Mouse (Mus musculus): Measurements from ENCODE around the gene Zfyve19.

Gene Zfyve19

GRCm38 (mm10) chr2:119208344-119209175 is at the start of gene Zfyve19, which contains the start of gene Dnajc17:
Gene Zfyve19, plus strand, starts transcription at chr2:119208617.
Gene Dnajc17, minus strand, starts transcription at chr2:119208795.
- in situ Hi-C loops (cut with MboI, MseI) = loop anchor here (10.0 kb wide), 1 partner anchor 1214 kb away; no protein-coding TSS in a partner anchor

GRCm38 (mm10) chr2:119161247-119161646 is 47.2 kb upstream of the Zfyve19 start:
- in situ Hi-C loops (cut with MboI, MseI) = no loop called here

- in situ Hi-C loops (cut with MboI, MseI) = no loop called here
Measured at GRCm38 (mm10) chr2:119163135-119163534, 45.3 kb upstream of the Zfyve19 start.

- in situ Hi-C loops (cut with MboI, MseI) = no loop called here
Measured at GRCm38 (mm10) chr2:119163999-119164398, 44.4 kb upstream of the Zfyve19 start.

- in situ Hi-C loops (cut with MboI, MseI) = no loop called here
Measured at GRCm38 (mm10) chr2:119165401-119165800, 43.0 kb upstream of the Zfyve19 start.

GRCm38 (mm10) chr2:119166901-119167865 is 41.2 kb upstream of the Zfyve19 start, which contains the start of gene Gchfr:
Gene Gchfr, plus strand, starts transcription at chr2:119167773.
- in situ Hi-C loops (cut with MboI, MseI) = no loop called here

- in situ Hi-C loops (cut with MboI, MseI) = no loop called here
Measured at GRCm38 (mm10) chr2:119167866-119168256, 40.6 kb upstream of the Zfyve19 start.

GRCm38 (mm10) chr2:119170282-119170681 is 38.1 kb upstream of the Zfyve19 start:
- in situ Hi-C loops (cut with MboI, MseI) = no loop called here

- in situ Hi-C loops (cut with MboI, MseI) = no loop called here
Measured at GRCm38 (mm10) chr2:119171574-119171973, 36.8 kb upstream of the Zfyve19 start.

- in situ Hi-C loops (cut with MboI, MseI) = no loop called here
Measured at GRCm38 (mm10) chr2:119172446-119172845, 36.0 kb upstream of the Zfyve19 start.

GRCm38 (mm10) chr2:119172862-119173576 is 35.4 kb upstream of the Zfyve19 start:
- in situ Hi-C loops (cut with MboI, MseI) = no loop called here

GRCm38 (mm10) chr2:119173991-119174651 is 34.3 kb upstream of the Zfyve19 start, which contains the start of gene Gm14137:
Gene Gm14137, plus strand, starts transcription at chr2:119174509.
- in situ Hi-C loops (cut with MboI, MseI) = no loop called here

GRCm38 (mm10) chr2:119174866-119175265 is 33.6 kb upstream of the Zfyve19 start:
- in situ Hi-C loops (cut with MboI, MseI) = no loop called here

GRCm38 (mm10) chr2:119175614-119176013 is 32.8 kb upstream of the Zfyve19 start:
- in situ Hi-C loops (cut with MboI, MseI) = no loop called here

GRCm38 (mm10) chr2:119176761-119177160 is 31.7 kb upstream of the Zfyve19 start:
- in situ Hi-C loops (cut with MboI, MseI) = no loop called here

GRCm38 (mm10) chr2:119177384-119177939 is 31.0 kb upstream of the Zfyve19 start:
- in situ Hi-C loops (cut with MboI, MseI) = no loop called here

GRCm38 (mm10) chr2:119182914-119183313 is 25.5 kb upstream of the Zfyve19 start:
- in situ Hi-C loops (cut with MboI, MseI) = no loop called here

GRCm38 (mm10) chr2:119189029-119189710 is 19.2 kb upstream of the Zfyve19 start:
- in situ Hi-C loops (cut with MboI, MseI) = loop anchor here (5.0 kb wide), 1 partner anchor 42 kb away; no protein-coding TSS in a partner anchor

- in situ Hi-C loops (cut with MboI, MseI) = no loop called here
Measured at GRCm38 (mm10) chr2:119190969-119191368, 17.4 kb upstream of the Zfyve19 start.

- in situ Hi-C loops (cut with MboI, MseI) = no loop called here
Measured at GRCm38 (mm10) chr2:119194140-119194539, 14.3 kb upstream of the Zfyve19 start.

All from T-helper 1 cell (primary cell).